Comparison of ENCODE assay signal across 21 mouse cellular contexts in the genomic region with DNA sequence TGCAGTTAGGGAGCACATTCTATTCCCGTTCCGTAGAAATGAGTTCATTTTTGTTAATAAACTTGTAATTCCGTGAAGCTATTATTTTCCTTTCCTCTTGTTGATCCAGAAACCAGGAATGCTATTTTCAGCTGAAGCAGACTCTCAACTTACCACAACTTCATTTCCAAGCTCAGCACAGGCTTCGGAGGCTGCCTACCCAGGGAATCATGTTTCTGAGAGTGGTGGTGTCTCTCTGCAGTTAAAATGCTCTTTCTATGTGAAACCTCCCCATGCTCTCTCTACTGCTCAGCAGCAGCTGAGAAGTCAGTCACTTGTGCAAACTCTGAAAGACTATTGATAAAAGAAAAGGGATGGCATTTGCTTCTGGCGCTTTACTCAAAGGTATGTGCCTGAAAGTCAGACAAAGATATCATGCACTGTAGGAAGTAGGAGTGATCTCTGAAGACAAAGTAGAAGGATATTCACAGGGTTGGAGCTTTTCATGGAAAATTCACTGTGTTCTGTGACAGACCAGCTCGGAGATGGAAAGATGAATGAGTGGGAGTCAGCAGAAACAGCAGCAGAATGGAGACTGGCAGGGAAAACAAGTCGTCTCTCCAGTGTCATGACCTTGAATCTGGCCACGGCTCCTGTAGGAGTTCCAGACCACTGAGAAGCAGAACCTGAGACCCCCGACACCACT.
DNase-seq lines count a peak whose midpoint lies in the region; ATAC-seq lines count a peak whose summit lies in the region.
"Had no signal": no experiment of that assay in that cellular context is flagged by ENCODE, and none has a peak within 500 bp of the region (broad histone marks: within the 10 kb centered on the region; RNA-seq: fewer than 3 reads in every experiment).

No protein-coding gene starts in this region.

- ATAC-seq in embryonic facial prominence, embryonic 14.5 days (ENCODE audit: low read depth), result no peak
- no peak for ATAC-seq in cerebellum, adult (ENCODE audit: insufficient number of reproducible peaks, low FRiP score, low TSS enrichment)
- ATAC-seq: forebrain, embryonic 15.5 days; hindbrain, embryonic 16.5 days; inflammation-experienced regulatory T-cells, adult 6 months had no signal

- no peak overlapping the region for H3K4me2 ChIP-seq in embryonic facial prominence, embryonic 14.5 days (ENCODE audit: low read depth, low read length)
- H3K4me2 ChIP-seq: forebrain, embryonic 15.5 days; hindbrain, embryonic 12.5 days had no signal

- no peak overlapping the region for H3K27ac ChIP-seq in embryonic facial prominence, embryonic 14.5 days (replicated peaks; ENCODE audit: low read depth, low read length)
- H3K27ac ChIP-seq: forebrain, embryonic 15.5 days; heart, embryonic 10.5 days; hindbrain, embryonic 12.5 days had no signal

- no peaks in the 10 kb centered on the region for H3K9me3 ChIP-seq in embryonic facial prominence, embryonic 14.5 days (ENCODE audit: control insufficient read depth, low read length)
- H3K9me3 ChIP-seq: forebrain, embryonic 15.5 days; heart, embryonic 10.5 days; hindbrain, embryonic 12.5 days had no signal

- no peaks in the 10 kb centered on the region for H3K36me3 ChIP-seq in embryonic facial prominence, embryonic 14.5 days (ENCODE audit: control insufficient read depth, insufficient read depth, low read length)
- H3K36me3 ChIP-seq: forebrain, embryonic 15.5 days; heart, embryonic 10.5 days; hindbrain, embryonic 12.5 days had no signal

- 0 out of 2 replicates have a peak, but pooled peaks cover 3% of the 10 kb centered on the region for H3K4me1 ChIP-seq in embryonic facial prominence, embryonic 14.5 days (ENCODE audit: control insufficient read depth, insufficient read depth, low read length)
- H3K4me1 ChIP-seq: forebrain, embryonic 15.5 days; hindbrain, embryonic 12.5 days had no signal

- no peak overlapping the region for H3K4me3 ChIP-seq in embryonic facial prominence, embryonic 14.5 days (ENCODE audit: low read depth, low read length)
- H3K4me3 ChIP-seq: forebrain, embryonic 15.5 days; heart, embryonic 10.5 days; hindbrain, embryonic 12.5 days had no signal

- WGBS in embryonic facial prominence, embryonic 14.5 days, result 63% methylated on average over 9 of the region's 9 CpGs

- intact Hi-C loops in left cerebral cortex, postnatal 36 days (cut with DNase I), result no loop called here
- intact Hi-C loops in left cerebral cortex, postnatal 10 days (cut with DNase I), result no loop called here

- no peaks in the 10 kb centered on the region for H3K27me3 ChIP-seq in embryonic facial prominence, embryonic 14.5 days (replicated peaks; ENCODE audit: control insufficient read depth, insufficient read depth, low read length)
- H3K27me3 ChIP-seq: forebrain, embryonic 15.5 days; hindbrain, embryonic 12.5 days had no signal

- H3K9ac ChIP-seq in embryonic facial prominence, embryonic 14.5 days (ENCODE audit: low read depth, low read length), result no peak overlapping the region
- H3K9ac ChIP-seq: forebrain, embryonic 15.5 days; hindbrain, embryonic 12.5 days had no signal

- peak; percentile 6 to 24 for DNase-seq in frontal cortex, postnatal 25 days (ENCODE audit: low spot score in 2 of 2)
- no peak for DNase-seq in frontal cortex, postnatal 10 days (ENCODE audit: low spot score in 2 of 2)
- peak; percentile 23 to 33 for DNase-seq in left cerebral cortex, postnatal 36 days (ENCODE audit: low spot score in 2 of 2)
- no peak for DNase-seq in left cerebral cortex, postnatal 10 days (ENCODE audit: extremely low spot score in 1 of 2, low spot score in 2 of 2)
- peak; percentile 71 for DNase-seq in brain, adult 2 months (ENCODE audit: low read depth, low spot score)
- peak; percentile 12 for DNase-seq in embryonic facial prominence, embryonic 14.5 days (ENCODE audit: low spot score)
- DNase-seq: adrenal gland, adult 2 months; adrenal gland, postnatal 25 days; cerebellum, adult 11 months; cerebellum, adult 8-10 months; cerebellum, postnatal 14 days; gastrocnemius, postnatal 10 days; heart, adult 18-20 months; heart, postnatal 10 days; heart, postnatal 4 days had no signal

Comparison
In these comparisons a context has a peak if more than half of its experiments do, and no peak if none do; other contexts are left out.
1. DNase-seq: peak in frontal cortex, postnatal 25 days (2 of 2), left cerebral cortex, postnatal 36 days (2 of 2), brain, adult 2 months (single experiment) and embryonic facial prominence, embryonic 14.5 days (single experiment); none in frontal cortex, postnatal 10 days (0 of 2) and left cerebral cortex, postnatal 10 days (0 of 2).